Mouse (Mus musculus) forebrain, embryonic 14.5 days (tissue): Measurements from ENCODE around the gene Pcif1. TPM values are rescaled to one million over a fixed set of nuclear protein-coding genes. Genes with fewer than 3 reads are reported as not detected.
"Not testable (repeated sequence)": the region's sequence is repeated elsewhere in the genome, so short reads cannot be mapped to it uniquely, and the experiment has no call there.

Experiments
- ATAC-seq: fragments of 200-750 bp; cut with Nextera tagmentation; 2 replicates; pipeline ENCODE4 v1.8.0; 2017; ENCODE audit warnings: mild to moderate bottlenecking, moderate library complexity
- DNase-seq: peaks from one replicate; pipeline ENCODE4 v3.0.0-alpha.2; 2015; ENCODE audit warnings: low spot score
- H3K27ac ChIP-seq: fragments of 300-500 bp; sonication (generic); 2 replicates; pipeline ENCODE4 v1.5.1; 2014; ENCODE audit warnings: low read depth, mild to moderate bottlenecking, control low read depth, low read length, moderate library complexity
- H3K27me3 ChIP-seq: fragments of 300-500 bp; sonication (generic); replicated peaks from 2 replicates; pipeline ENCODE4 v1.6.1; 2014; ENCODE audit warnings: low read length, control low read depth, mixed read lengths; ENCODE audit not compliant: control insufficient read depth, insufficient read depth
- H3K36me3 ChIP-seq: fragments of 300-500 bp; sonication (generic); 2 replicates; pipeline ENCODE4 v1.6.1; 2014; ENCODE audit warnings: low read length, control low read depth; ENCODE audit not compliant: control insufficient read depth, insufficient read depth
- H3K4me1 ChIP-seq: fragments of 300-500 bp; sonication (generic); 2 replicates; pipeline ENCODE4 v1.6.1; 2014; ENCODE audit warnings: antibody characterized with exemption, low read length, control low read depth; ENCODE audit not compliant: control insufficient read depth, insufficient read depth
- H3K4me2 ChIP-seq: fragments of 300-500 bp; sonication (generic); 2 replicates; pipeline ENCODE4 v1.6.1; 2014; ENCODE audit warnings: mild to moderate bottlenecking, control low read depth, low read length
- H3K4me3 ChIP-seq: fragments of 300-500 bp; sonication (generic); 2 replicates; pipeline ENCODE4 v1.5.1; 2014; ENCODE audit warnings: low read depth, low read length, control low read depth
- H3K9ac ChIP-seq: fragments of 300-500 bp; sonication (generic); 2 replicates; pipeline ENCODE4 v1.6.1; 2014; ENCODE audit warnings: mild to moderate bottlenecking, low read length, control low read depth, moderate library complexity
- H3K9me3 ChIP-seq: fragments of 300-500 bp; sonication (generic); replicated peaks from 2 replicates; pipeline ENCODE4 v1.6.1; 2016; ENCODE audit warnings: low read length, control low read depth, mixed read lengths; ENCODE audit not compliant: control insufficient read depth
- WGBS: fragments of 180-500 bp; shearing (Covaris S2); extraction: QIAGEN DNeasy Blood & Tissue Kit; methylation state at CpG from one replicate; pipeline ENCODE4 v1.1.7; 2014; 5-methylcytosine and 5-hydroxymethylcytosine counted together
- polyA plus RNA-seq: library from polyadenylated mRNA; unstranded; fragments of >200 nt; fragmentation: Nextera tagmentation; extraction: Ambion mirVana; gene quantifications from 2 replicates; pipeline ENCODE4 v1.2.1, GENCODE M21; 2014

Gene Pcif1
- polyA plus RNA-seq, 1 experiment from 2014 or later, result 85.1 TPM

DNA sequence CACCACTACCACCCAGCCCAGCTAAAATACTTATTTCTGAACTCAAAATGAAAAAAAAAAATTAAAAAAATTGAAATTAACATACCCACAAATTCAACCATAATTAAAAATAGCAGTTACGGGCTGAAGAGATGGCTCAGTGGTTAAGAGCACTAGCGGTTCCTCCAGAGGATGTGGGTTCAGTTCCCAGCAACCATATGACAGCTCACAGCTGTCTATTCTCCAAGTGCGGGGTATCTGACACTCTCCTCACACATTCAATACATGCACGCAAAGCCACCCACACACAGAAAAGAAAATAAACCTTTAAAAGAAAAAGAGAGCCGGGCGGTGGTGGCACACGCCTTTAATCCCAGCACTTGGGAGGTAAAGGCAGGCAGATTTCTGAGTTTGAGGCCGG lies 29.0 kb upstream of the Pcif1 start:
- 83% methylated on average over 8 of the region's 8 CpGs for WGBS
- no peak overlapping the region for H3K4me2 ChIP-seq
- no peak for ATAC-seq
- H3K36me3 ChIP-seq, result no peaks in the 10 kb centered on the region
- no peak overlapping the region for H3K9ac ChIP-seq
- 0 out of 2 replicates have a peak, but pooled peaks cover 2% of the 10 kb centered on the region for H3K27me3 ChIP-seq
- no peaks in the 10 kb centered on the region for H3K9me3 ChIP-seq
- no peak overlapping the region for H3K27ac ChIP-seq
- H3K4me3 ChIP-seq, result no peak overlapping the region
- H3K4me1 ChIP-seq, result no peaks in the 10 kb centered on the region
- DNase-seq, result no peak

DNA sequence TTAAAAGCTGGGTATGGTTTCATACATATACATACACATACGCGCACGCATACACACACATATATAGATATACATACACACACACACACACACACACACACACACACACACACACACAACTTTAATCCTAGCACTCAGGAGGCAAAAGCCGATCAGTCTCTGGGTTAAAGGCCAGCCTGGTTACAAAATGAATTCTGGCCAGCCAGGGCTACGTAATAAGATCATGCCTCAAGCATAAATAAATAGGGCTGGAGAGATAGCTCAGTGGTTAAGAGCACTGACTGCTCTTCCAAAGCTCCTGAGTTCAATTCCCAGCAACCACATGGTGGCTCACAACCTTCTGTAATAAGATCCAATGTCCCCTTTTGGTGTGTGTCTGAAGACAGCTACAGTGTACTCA lies 23.5 kb upstream of the Pcif1 start:
- ATAC-seq, H3K4me3 ChIP-seq, H3K4me1 ChIP-seq, H3K36me3 ChIP-seq, H3K9me3 ChIP-seq, DNase-seq, H3K9ac ChIP-seq, H3K27ac ChIP-seq: not testable (repeated sequence)
- Histone ChIP-seq H3K27me3 (peaks cover 31% of the 10 kb centered on the region), H3K4me2 (peak overlapping the region; percentile 76; the same call in 1 of the 2 replicates)
- 85% methylated on average over 5 of the region's 5 CpGs for WGBS

- H3K27me3 ChIP-seq, result peaks cover 31% of the 10 kb centered on the region
- ATAC-seq, result peak; percentile 47
- WGBS, result under 1% methylated on average over 42 of the region's 42 CpGs
- peaks cover 8% of the 10 kb centered on the region for H3K4me1 ChIP-seq
- H3K4me2 ChIP-seq, result peak overlapping the region; percentile 76
- peak overlapping the region; percentile 49 for H3K9ac ChIP-seq
- no peak for DNase-seq
- H3K27ac ChIP-seq, result no peak overlapping the region
- H3K9me3 ChIP-seq, result no peaks in the 10 kb centered on the region
- H3K4me3 ChIP-seq, result peak overlapping the region; percentile 36
- no peaks in the 10 kb centered on the region for H3K36me3 ChIP-seq
Observed at GRCm38 (mm10) chr2:164856309-164857100, 22.6 kb upstream of the Pcif1 start.

- DNase-seq, result peak; percentile 62
- ATAC-seq, result peak; percentile 78
- Histone ChIP-seq H3K9me3 (no peaks in the 10 kb centered on the region), H3K4me2 (peak within 1 kb of the TSS; percentile 76), H3K27ac (no peak within 1 kb of the TSS), H3K4me3 (peak within 1 kb of the TSS; percentile 36), H3K27me3 (peaks cover 31% of the 10 kb centered on the region), H3K4me1 (peaks cover 8% of the 10 kb centered on the region), H3K36me3 (no peaks in the 10 kb centered on the region), H3K9ac (peak within 1 kb of the TSS; percentile 49)
- under 1% methylated on average over 47 of the region's 47 CpGs for WGBS
Observed at GRCm38 (mm10) chr2:164857101-164857821, 21.8 kb upstream of the Pcif1 start, which contains the start of gene Pltp. TSS of gene Pltp (minus strand) at chr2:164857711.

DNA sequence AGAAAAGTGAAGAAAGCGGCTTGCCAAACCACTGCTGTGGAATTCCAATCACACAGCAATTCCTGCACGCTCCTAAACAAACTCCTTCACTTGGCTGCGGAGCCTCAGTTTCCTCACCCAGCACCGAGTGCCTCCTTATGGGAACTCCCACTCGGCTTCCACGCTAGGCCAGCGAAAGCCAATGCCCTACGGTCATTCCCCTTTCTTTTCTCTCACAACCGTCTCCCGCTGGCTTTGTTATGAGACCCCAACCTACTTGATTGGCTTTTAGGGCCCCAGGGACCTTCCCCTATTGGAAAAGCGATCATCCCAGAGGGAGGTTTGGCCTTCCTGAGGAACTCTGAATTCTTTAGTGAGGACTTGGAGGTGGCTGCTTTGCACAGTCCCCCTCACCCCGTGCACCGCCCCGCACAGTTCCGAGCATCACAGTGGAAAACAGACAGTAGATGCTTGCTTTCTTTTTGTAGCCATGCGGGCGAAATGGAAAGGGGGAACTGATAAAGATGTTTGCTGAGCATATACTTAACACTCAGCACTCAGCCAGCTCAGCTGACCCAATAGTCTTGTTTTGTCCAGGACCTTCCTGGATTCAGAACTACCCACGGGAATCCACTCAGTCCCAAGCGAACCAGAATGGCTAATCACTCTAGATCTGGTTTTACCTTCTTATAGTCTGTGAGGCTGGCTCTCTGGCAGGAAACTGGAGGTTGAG lies 21.1 kb upstream of the Pcif1 start:
- Histone ChIP-seq H3K9ac (peak overlapping the region; percentile 49), H3K4me2 (peak overlapping the region; percentile 76)
- no peak for ATAC-seq

GRCm38 (mm10) chr2:164859155-164859554 lies 19.9 kb upstream of the Pcif1 start:
- Histone ChIP-seq H3K9me3 (0 out of 2 replicates have a peak, but pooled peaks cover 2% of the 10 kb centered on the region), H3K4me1 (peaks cover 8% of the 10 kb centered on the region), H3K4me2 (no peak overlapping the region), H3K9ac (no peak overlapping the region), H3K27ac (no peak overlapping the region), H3K36me3 (no peaks in the 10 kb centered on the region), H3K4me3 (no peak overlapping the region), H3K27me3 (peaks cover 31% of the 10 kb centered on the region)
- DNase-seq (no peak), ATAC-seq (no peak)
- WGBS, result 51% methylated on average over 2 of the region's 2 CpGs

More for the DNA sequence above, 21.1 kb upstream of the Pcif1 start:
- Histone ChIP-seq H3K4me3 (peak overlapping the region; percentile 36), H3K27ac (no peak overlapping the region), H3K4me1 (peaks cover 8% of the 10 kb centered on the region), H3K27me3 (peaks cover 31% of the 10 kb centered on the region), H3K9me3 (no peaks in the 10 kb centered on the region), H3K36me3 (no peaks in the 10 kb centered on the region)
- WGBS, result 2% methylated on average over 19 of the region's 19 CpGs
- DNase-seq, result no peak

GRCm38 (mm10) chr2:164859640-164860432 lies 19.3 kb upstream of the Pcif1 start:
- no peak overlapping the region for H3K27ac ChIP-seq
- DNase-seq (no peak), ATAC-seq (no peak)
- 0 out of 2 replicates have a peak, but pooled peaks cover 2% of the 10 kb centered on the region for H3K9me3 ChIP-seq
- H3K4me1 ChIP-seq, result peaks cover 8% of the 10 kb centered on the region
- H3K9ac ChIP-seq, result no peak overlapping the region
- H3K4me3 ChIP-seq, result no peak overlapping the region
- H3K4me2 ChIP-seq, result no peak overlapping the region
- no peaks in the 10 kb centered on the region for H3K36me3 ChIP-seq
- WGBS, result 46% methylated on average over 9 of the region's 9 CpGs
- H3K27me3 ChIP-seq, result peaks cover 29% of the 10 kb centered on the region

DNA sequence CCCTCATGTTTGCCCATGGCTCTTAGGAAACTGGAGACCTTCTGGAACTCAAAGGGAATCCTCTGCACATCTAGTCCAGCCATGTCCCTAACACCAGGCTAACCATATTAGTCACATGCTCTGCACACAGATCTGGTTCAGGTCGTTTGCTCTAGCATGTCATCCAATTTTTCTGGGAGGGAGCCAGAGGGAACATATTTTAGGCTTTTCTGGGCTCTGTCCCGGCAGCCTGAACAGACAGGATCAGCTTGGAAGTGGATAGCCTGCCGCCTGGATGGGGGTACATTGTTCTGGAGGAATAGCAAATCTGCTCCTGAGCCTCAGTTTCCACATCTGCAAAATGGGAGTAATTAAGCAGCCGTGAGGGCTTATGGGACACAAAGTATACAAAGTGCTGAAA lies 18.0 kb upstream of the Pcif1 start:
- H3K4me3 ChIP-seq, result no peak overlapping the region
- no peaks in the 10 kb centered on the region for H3K36me3 ChIP-seq
- WGBS, result 74% methylated on average over 4 of the region's 4 CpGs
- DNase-seq (no peak), ATAC-seq (no peak)
- H3K9ac ChIP-seq, result no peak overlapping the region
- H3K9me3 ChIP-seq, result 0 out of 2 replicates have a peak, but pooled peaks cover 2% of the 10 kb centered on the region
- no peak overlapping the region for H3K4me2 ChIP-seq
- H3K27me3 ChIP-seq, result peaks cover 26% of the 10 kb centered on the region
- peaks cover 8% of the 10 kb centered on the region for H3K4me1 ChIP-seq
- no peak overlapping the region for H3K27ac ChIP-seq
